Mouse (Mus musculus) CH12.LX (cell line): ENCODE results near the gene Nckap1. TPM values are rescaled to one million over a fixed set of nuclear protein-coding genes. Genes with fewer than 3 reads are reported as not detected.

Experiments
- DNase-seq: peaks from one replicate; pipeline ENCODE4 v3.0.0-alpha.2; 2013; ENCODE audit errors: extremely low read depth
- H3K27ac ChIP-seq: 2 replicates; pipeline ENCODE4 v1.5.1; 2012; ENCODE audit warnings: low read depth, mild to moderate bottlenecking, control low read depth, moderate library complexity; ENCODE audit not compliant: insufficient read depth
- H3K27me3 ChIP-seq: replicated peaks from 2 replicates; pipeline ENCODE3; 2012; ENCODE audit warnings: inconsistent platforms
- H3K36me3 ChIP-seq, 2 experiments: replicated peaks in 1 of 2; 2 replicates each; pipeline versions ENCODE3 to v1.6.1; 2012; ENCODE audit warnings: inconsistent platforms in 1 of 2, low read length in 1 of 2, mild to moderate bottlenecking in 1 of 2, mixed read lengths in 1 of 2, moderate library complexity in 1 of 2; ENCODE audit not compliant: control insufficient read depth in 1 of 2, insufficient read depth in 1 of 2
- H3K4me1 ChIP-seq, 2 experiments: 2 replicates each; pipeline ENCODE4 v1.6.1; 2012; ENCODE audit warnings: inconsistent platforms in 1 of 2, moderate library complexity in 1 of 2; ENCODE audit not compliant: insufficient read depth in 2 of 2, control insufficient read depth in 1 of 2
- H3K4me2 ChIP-seq: 2 replicates; pipeline ENCODE4 v1.6.1; 2012; ENCODE audit warnings: low read depth, mild to moderate bottlenecking, control low read depth; ENCODE audit not compliant: poor library complexity, insufficient read depth, severe bottlenecking
- H3K4me3 ChIP-seq, 3 experiments: fragments of 150-350 bp in 1 of 3; sonication (generic) in 1 of 3; replicated peaks in 1 of 3; 2 replicates each; pipeline versions ENCODE3 to v1.5.1; 2011 to 2012; ENCODE audit warnings: low read depth in 2 of 3, low read length in 2 of 3, mild to moderate bottlenecking in 2 of 3, moderate library complexity in 2 of 3, control low read depth in 1 of 3, improper control_type of control experiment in 1 of 3, inconsistent platforms in 1 of 3, mixed read lengths in 1 of 3; ENCODE audit not compliant: poor library complexity in 1 of 3
- H3K79me2 ChIP-seq: replicated peaks from 2 replicates; pipeline ENCODE4 v1.6.1; 2012; ENCODE audit warnings: mild to moderate bottlenecking, moderate library complexity; ENCODE audit not compliant: control insufficient read depth, poor library complexity, insufficient read depth, severe bottlenecking; ENCODE audit errors: extremely low read depth
- H3K9ac ChIP-seq: 2 replicates; pipeline ENCODE4 v1.6.1; 2012; ENCODE audit warnings: low read depth, mild to moderate bottlenecking, control low read depth, moderate library complexity; ENCODE audit not compliant: insufficient read depth
- H3K9me3 ChIP-seq: replicated peaks from 2 replicates; pipeline ENCODE3; 2012; ENCODE audit warnings: low read length, inconsistent platforms, mixed read lengths
- BHLHE40 ChIP-seq: IDR thresholded peaks from 2 replicates; pipeline ENCODE4 v1.6.1; 2011; ENCODE audit warnings: mild to moderate bottlenecking, low read depth, low read length, improper control_type of control experiment
- CHD2 ChIP-seq: IDR thresholded peaks from 2 replicates; pipeline ENCODE4 v1.6.1; 2011; ENCODE audit warnings: low read length, improper control_type of control experiment
- CTCF ChIP-seq, 2 experiments: IDR thresholded peaks in 1 of 2; conservative IDR thresholded peaks in 1 of 2; 2 replicates each; pipeline ENCODE4 v1.5.1; 2011 to 2012; ENCODE audit warnings: low read depth in 2 of 2, low read length in 2 of 2, improper control_type of control experiment in 1 of 2, inconsistent platforms in 1 of 2, mild to moderate bottlenecking in 1 of 2, moderate library complexity in 1 of 2
- EP300 ChIP-seq: IDR thresholded peaks from 2 replicates; pipeline ENCODE4 v1.6.1; 2011; ENCODE audit warnings: low read length, improper control_type of control experiment
- HCFC1 ChIP-seq: IDR thresholded peaks from 2 replicates; pipeline ENCODE4 v1.6.1; 2012; ENCODE audit warnings: low read depth, mild to moderate bottlenecking, inconsistent platforms, low read length, improper control_type of control experiment
- JUND ChIP-seq: conservative IDR thresholded peaks from 2 replicates; pipeline ENCODE4 v1.6.1; 2011; ENCODE audit warnings: low read depth, low read length, improper control_type of control experiment
- KAT2A ChIP-seq: IDR thresholded peaks from 2 replicates; pipeline ENCODE4 v1.6.1; 2012; ENCODE audit warnings: low read length, improper control_type of control experiment, inconsistent platforms; ENCODE audit not compliant: insufficient replicate concordance
- MAFK ChIP-seq: IDR thresholded peaks from 2 replicates; pipeline ENCODE4 v1.6.1; 2011; ENCODE audit warnings: low read length, improper control_type of control experiment; ENCODE audit not compliant: insufficient replicate concordance
- MAX ChIP-seq: IDR thresholded peaks from 2 replicates; pipeline ENCODE4 v1.6.1; 2011; ENCODE audit warnings: low read length, improper control_type of control experiment
- MAZ ChIP-seq: IDR thresholded peaks from 2 replicates; pipeline ENCODE4 v1.6.1; 2012; ENCODE audit warnings: low read depth, mild to moderate bottlenecking, inconsistent platforms, low read length, improper control_type of control experiment, moderate library complexity
- MEF2A ChIP-seq: IDR thresholded peaks from 2 replicates; pipeline ENCODE4 v1.6.1; 2014; ENCODE audit warnings: low read depth, mild to moderate bottlenecking, inconsistent platforms, low read length, improper control_type of control experiment, borderline replicate concordance
- MXI1 ChIP-seq: IDR thresholded peaks from 2 replicates; pipeline ENCODE4 v1.6.1; 2011; ENCODE audit warnings: mild to moderate bottlenecking, low read depth, low read length, improper control_type of control experiment
- NELFE ChIP-seq: IDR thresholded peaks from 2 replicates; pipeline ENCODE4 v1.6.1; 2011; ENCODE audit warnings: low read depth, low read length, improper control_type of control experiment
- POLR2A ChIP-seq: IDR thresholded peaks from 2 replicates; pipeline ENCODE4 v1.6.1; 2011; ENCODE audit warnings: low read depth, mild to moderate bottlenecking, improper control_type of control experiment, low read length
- RAD21 ChIP-seq: IDR thresholded peaks from 2 replicates; pipeline ENCODE4 v1.6.1; 2011; ENCODE audit warnings: low read depth, mild to moderate bottlenecking, low read length, improper control_type of control experiment, moderate library complexity
- SIN3A ChIP-seq: IDR thresholded peaks from 2 replicates; pipeline ENCODE4 v1.6.1; 2012; ENCODE audit warnings: low read length, improper control_type of control experiment, inconsistent platforms
- TBP ChIP-seq: conservative IDR thresholded peaks from 2 replicates; pipeline ENCODE4 v1.6.1; 2011; ENCODE audit warnings: low read depth, low read length, improper control_type of control experiment
- TCF12 ChIP-seq: IDR thresholded peaks from 2 replicates; pipeline ENCODE4 v1.6.1; 2014; ENCODE audit warnings: low read depth, mild to moderate bottlenecking, inconsistent platforms, low read length, improper control_type of control experiment
- USF1 ChIP-seq: IDR thresholded peaks from 2 replicates; pipeline ENCODE4 v1.6.1; 2014; ENCODE audit warnings: low read depth, mild to moderate bottlenecking, inconsistent platforms, low read length, improper control_type of control experiment
- ZKSCAN1 ChIP-seq: IDR thresholded peaks from 2 replicates; pipeline ENCODE4 v1.6.1; 2012; ENCODE audit warnings: low read depth, inconsistent platforms, low read length, improper control_type of control experiment, borderline replicate concordance
- ZNF384 ChIP-seq: IDR thresholded peaks from 2 replicates; pipeline ENCODE4 v1.6.1; 2012; ENCODE audit warnings: low read depth, low read length, improper control_type of control experiment, inconsistent platforms
- dilution Hi-C: fragments of 300-500 bp; cut with MboI; formaldehyde crosslinking; loops from 2 replicates; pipeline ENCODE4 v1.14.3; 2020; ENCODE audit warnings: low sequenced_read_pairs; ENCODE audit not compliant: extremely low pct_unique_long_range_greater_than_20kb, extremely low pct_ligation_motif_present
- in situ Hi-C: fragments of 300-500 bp; cut with MboI; formaldehyde crosslinking; loops from 3 replicates; pipeline ENCODE4 v1.14.3; 2019; ENCODE audit warnings: low sequenced_read_pairs, low pct_ligation_motif_present, low pct_unique_long_range_greater_than_20kb, mixed read lengths
- polyA plus RNA-seq: library from polyadenylated mRNA; unstranded; fragments of >175 nt; gene quantifications from 2 replicates; pipeline ENCODE4 v1.2.1, GENCODE M21; 2012; ENCODE audit warnings: low read depth; ENCODE audit not compliant: insufficient read length
- total RNA-seq, 2 experiments: library from RNA; depleted of rRNA; stranded (reverse); fragments of 300-350 nt in 1 of 2; fragments of >200 nt in 1 of 2; gene quantifications; 2 replicates each; pipeline ENCODE4 v1.2.3; 2012 to 2014

The Nckap1 gene
- total and polyA plus RNA-seq, 3 experiments: 3.9 to 7.1 (median 6.8) TPM

DNA sequence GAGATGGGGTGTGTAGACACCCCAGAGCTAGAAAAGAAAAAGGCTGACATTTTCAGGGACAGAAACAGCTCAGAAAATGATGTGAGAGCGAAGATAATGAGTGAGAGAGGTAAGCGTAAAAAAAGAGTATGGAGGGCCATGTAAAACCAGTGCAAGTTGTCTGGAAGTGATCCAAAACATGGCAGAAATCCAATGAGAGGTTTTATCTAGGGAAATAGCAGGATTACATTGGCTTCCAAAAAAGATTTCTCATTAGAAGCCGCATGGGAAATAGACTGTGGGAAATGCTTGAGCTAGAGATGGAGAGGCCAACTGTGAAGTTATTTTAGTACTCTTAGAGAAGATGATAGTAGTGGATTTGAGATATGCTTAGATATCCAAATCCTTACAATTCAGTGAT lies 40.7 kb upstream of the Nckap1 start:
- Histone ChIP-seq H3K4me1 (peaks cover 0 to 11% of the 10 kb centered on the region in 2 experiments; a peak in 2 of 4 replicates), H3K4me3 (no peak overlapping the region), H3K27ac (no peak overlapping the region), H3K27me3 (no peaks in the 10 kb centered on the region), H3K36me3 (peaks cover 11 to 49% of the 10 kb centered on the region in 2 experiments), H3K9ac (no peak overlapping the region), H3K79me2 (no peaks in the 10 kb centered on the region), H3K4me2 (no peak overlapping the region), H3K9me3 (no peaks in the 10 kb centered on the region)
- in situ Hi-C loops: no loop called here
- dilution Hi-C loops: no loop called here
- DNase-seq: no peak
- TF ChIP-seq HCFC1 (no peak), CHD2 (no peak), BHLHE40 (no peak), ZKSCAN1 (no peak), MXI1 (no peak), CTCF (conservative IDR thresholded peaks at IDR 0.05 in 1 of 2, IDR thresholded peaks at IDR 0.05 in 1 of 2; ENCODE audit: low read depth in 2 of 2, low read length in 2 of 2) (no peak), KAT2A (no peak), EP300 (no peak), SIN3A (no peak), RAD21 (no peak)

GRCm38 (mm10) chr2:80618991-80619390 lies 37.8 kb upstream of the Nckap1 start:
- dilution Hi-C loops: no loop called here
- TF ChIP-seq CHD2 (no peak), MAZ (no peak), MAX (no peak), NELFE (no peak), MAFK (no peak), TBP (no peak), POLR2A (no peak), TCF12 (no peak), USF1 (no peak), MXI1 (no peak), ZNF384 (no peak), JUND (no peak), SIN3A (no peak), MEF2A (no peak), KAT2A (no peak)
- in situ Hi-C loops: no loop called here
- Histone ChIP-seq H3K4me1 (peaks cover 0 to 18% of the 10 kb centered on the region in 2 experiments; a peak in 2 of 4 replicates), H3K36me3 (peaks cover 3 to 29% of the 10 kb centered on the region in 2 experiments), H3K9ac (no peak overlapping the region), H3K9me3 (no peaks in the 10 kb centered on the region), H3K4me3 (no peak overlapping the region), H3K79me2 (no peaks in the 10 kb centered on the region), H3K4me2 (no peak overlapping the region), H3K27ac (no peak overlapping the region), H3K27me3 (no peaks in the 10 kb centered on the region)
- DNase-seq: no peak
